Mouse (Mus musculus) right cerebral cortex, postnatal 4 days (tissue): ENCODE results near the gene Prkg1.
"Not testable (repeated sequence)": the region's sequence is repeated elsewhere in the genome, so short reads cannot be mapped to it uniquely, and the experiment has no call there.

ENCODE experiments used
- DNase-seq: peaks from one replicate; pipeline ENCODE4 v3.0.0-alpha.2; 2022

Gene Prkg1

DNA sequence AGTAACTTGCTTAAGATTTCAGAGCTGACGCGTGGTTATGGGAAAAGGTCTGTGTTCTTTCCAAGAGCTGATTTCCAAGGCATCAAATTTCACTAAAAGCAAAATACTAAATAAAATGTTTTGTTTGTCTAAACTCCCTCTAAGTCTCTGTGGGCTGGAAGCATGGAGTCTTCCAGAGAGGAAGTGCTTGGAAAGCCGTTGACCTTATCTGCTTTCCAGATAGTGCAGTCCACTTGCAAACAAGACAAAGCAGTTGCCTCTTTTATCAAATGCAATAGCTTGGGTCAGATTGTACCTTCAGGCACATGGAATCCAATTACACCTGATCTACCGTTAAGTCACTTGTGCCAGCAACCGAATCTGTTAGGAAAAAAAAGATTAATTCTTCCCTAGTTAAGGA is 340.5 kb downstream of the Prkg1 start:
- DNase-seq, result no peak

DNA sequence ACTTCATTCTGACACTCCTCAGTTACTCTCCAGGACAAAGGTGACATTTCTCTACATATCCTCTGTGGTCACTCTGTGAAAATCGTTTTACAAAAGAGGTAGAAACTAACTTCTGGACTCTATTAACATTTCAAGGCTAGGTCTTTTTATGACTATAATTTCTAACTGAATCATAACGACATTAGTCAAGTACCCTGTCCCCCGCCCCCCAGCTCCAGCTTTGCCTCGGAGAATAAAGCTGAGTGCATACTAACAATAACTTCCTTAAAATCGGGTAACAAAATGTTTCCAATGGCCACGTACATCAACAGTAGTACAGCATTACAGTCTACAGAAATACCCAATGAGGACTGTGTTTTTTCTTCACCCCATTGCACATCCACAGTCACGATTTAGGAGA is 351.3 kb downstream of the Prkg1 start:
- DNase-seq, result no peak

DNA sequence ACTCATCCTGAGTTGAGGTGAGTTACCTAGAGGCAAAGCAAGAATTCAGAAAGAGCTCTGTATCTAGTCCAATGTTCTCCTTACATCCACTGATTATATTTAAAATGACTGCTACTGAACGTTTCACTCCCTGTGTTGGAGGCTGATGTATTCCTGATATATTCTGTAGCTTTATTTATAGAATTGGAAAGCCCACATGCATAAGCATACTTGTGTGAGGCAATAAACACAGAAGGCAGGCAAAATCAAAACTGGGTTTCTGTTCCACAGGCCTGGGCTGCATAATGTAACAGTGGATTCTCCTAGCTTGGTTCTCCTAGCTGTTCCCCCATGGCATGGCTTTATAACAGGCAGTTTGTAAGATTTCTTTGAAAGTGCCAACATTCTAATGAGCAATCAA is 368.7 kb downstream of the Prkg1 start:
- DNase-seq, result no peak

DNA sequence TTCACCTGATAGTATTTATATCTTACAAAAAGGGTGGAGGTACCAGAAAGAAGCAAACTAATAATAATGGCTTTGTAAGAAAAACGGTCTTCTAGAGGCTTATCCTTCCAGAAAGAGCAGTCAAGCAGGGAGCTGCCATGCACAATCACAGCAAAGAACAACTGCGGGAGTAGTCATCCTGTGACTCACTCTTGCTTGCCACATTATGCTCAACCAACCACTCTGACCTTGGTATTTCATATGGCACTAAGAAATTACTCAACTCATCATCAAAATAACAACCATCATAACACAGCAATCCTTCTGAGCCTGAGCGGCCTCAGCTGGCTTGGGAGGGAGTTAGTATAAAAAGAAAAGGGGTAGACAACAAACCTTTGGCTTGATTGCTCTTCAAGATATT is 379.5 kb downstream of the Prkg1 start:
- DNase-seq, result no peak

DNA sequence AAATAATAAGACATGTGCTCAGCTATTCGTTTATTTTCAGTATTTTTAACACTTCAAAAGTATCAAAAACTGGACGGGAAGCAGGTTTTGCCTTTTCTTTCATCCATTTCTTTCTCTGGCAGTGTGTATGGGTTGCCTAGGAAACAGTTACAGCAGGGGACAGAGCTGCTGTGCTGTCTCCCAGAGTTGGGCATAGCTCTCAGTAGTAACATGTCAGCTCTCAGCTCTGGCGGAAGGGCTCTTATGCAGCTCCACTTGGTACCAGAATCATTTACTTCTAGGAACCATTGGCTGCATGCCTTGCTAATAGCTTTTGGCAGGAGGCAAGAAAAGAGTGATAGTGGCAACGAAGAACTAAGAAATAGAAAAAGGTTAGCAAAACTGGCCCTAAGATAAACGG is 381.0 kb downstream of the Prkg1 start:
- peak; percentile 25 for DNase-seq

DNA sequence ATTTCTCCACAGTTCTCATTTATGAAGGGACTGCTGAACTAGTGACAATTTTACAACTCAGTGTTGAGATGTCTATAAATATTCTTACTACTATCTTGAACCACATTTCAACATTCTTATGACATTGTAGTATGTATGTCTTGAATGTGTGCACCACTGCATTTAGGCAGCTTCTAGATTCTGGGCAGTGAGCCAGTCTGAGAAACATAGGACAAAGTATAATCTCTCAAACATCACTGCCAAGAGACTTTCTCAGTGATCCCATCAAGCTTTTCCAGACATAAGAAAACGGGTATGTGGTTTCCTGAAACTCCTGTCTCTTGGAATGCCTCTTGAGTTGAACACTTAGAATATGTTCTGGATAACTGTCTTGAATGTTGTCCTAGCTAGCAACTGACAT is 394.7 kb downstream of the Prkg1 start:
- DNase-seq, result no peak

DNA sequence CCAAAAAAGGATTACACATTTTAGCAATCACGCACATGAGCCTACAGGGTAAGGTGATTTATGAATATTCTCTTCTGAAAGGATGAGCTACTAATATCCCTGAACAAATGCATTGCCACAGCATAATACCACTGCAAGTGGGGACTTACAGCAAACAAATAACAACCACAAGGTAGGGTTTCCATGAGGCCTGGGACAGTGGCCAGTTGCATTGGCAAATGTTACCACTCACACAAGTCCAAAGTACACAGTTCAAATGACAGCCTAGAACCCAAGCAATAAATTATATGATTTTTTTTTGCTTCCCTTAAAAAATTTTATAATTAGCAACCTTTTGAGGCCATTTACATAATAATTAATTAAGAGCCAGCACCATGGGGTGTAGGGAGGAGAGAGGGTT is 395.7 kb downstream of the Prkg1 start:
- no peak for DNase-seq

DNA sequence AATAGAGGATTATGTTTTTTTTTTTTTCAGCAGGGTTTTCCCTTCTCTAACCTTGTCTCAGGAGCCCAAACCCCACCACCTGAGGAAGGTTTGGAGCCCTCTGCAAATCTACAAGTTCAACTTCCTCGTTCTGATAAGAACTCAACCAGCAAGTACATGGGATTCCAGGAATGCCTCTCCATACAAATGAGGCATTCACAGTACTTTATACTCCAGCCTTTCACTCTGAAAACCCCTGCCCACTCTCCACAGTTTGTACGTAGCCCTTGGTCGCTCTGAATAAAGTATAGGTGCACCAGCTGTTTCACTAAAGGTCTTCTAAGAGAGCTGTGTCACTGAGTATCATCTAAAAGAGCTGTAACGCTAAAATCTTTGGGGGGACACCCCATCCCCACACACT is 402.8 kb downstream of the Prkg1 start:
- no peak for DNase-seq

DNA sequence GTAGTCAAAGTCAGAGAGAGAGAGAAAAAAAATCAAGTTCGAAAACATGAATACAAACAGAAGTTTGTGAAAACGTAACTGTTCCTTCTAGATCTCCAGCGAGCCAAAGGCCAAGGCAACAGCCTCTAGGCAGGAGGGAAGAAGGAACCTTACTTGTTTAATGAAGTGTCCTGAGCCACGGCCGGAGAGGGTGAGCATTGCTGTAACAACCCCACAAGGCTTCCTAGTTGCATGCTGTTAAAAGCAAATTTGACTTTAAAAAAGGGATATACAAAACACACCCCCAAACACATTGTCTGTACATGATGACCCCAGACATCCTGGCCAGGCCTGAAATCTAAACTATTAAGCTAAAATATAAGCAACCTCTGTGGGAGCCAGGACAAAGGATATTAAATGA is 403.3 kb downstream of the Prkg1 start:
- DNase-seq, result no peak

DNA sequence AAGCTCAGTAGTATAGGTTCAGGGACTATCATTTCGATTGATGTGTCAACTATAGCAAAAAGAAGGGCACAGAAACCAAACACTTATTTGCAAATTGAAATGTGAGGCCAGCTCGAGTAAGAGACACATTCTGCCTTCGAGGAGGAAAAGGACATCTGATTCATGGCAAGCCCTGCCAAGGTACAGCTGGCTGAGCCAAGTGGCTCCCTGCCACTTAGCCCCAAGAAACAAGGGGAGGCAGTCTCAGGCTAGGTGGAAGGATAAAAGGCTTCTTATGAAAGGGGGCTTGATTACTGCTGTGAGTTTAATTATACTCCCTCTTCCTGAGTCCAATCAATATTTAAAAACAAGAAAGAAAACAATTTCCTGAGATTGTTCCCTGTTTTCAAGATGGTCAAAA is 403.7 kb downstream of the Prkg1 start:
- DNase-seq, result peak; percentile 44

DNA sequence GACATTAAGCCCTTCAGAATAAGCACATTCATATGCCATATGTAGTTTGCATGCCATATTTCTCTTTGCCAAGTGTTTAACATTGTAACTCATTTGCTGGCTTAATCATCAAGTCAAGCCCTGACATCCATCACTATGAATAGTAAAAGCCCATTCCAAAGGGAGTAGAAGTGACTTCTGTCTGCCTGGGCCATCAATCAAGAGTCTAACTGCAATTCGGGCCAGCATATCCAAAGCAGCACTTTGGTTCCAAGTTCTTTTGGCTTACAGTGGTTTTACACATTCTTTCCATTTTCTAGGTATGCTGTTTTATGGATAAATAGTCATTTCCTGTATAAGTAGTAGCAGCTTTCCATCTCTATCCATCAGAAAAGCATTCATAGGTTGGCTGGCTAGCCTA is 409.9 kb downstream of the Prkg1 start:
- DNase-seq, result no peak

DNA sequence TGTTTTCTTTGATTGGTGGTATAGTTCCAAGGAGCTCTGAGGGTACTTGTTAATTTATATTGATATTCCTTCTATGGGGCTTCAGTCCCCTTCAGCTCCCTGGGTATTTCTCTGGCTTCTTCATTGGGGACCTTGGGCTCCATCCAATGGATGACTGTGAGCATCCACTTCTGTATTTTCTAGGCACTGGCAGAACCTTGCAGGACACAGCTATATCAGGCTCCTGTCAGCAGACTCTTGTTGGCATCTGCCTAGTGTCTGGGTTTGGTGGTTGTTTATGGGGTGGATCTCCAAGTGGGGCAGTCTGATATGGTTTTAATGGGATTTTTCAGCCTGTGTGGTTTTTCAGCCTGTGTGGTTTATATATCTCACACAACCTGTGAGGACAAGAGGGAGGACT is 412.0 kb downstream of the Prkg1 start:
- not testable (repeated sequence) for DNase-seq

DNA sequence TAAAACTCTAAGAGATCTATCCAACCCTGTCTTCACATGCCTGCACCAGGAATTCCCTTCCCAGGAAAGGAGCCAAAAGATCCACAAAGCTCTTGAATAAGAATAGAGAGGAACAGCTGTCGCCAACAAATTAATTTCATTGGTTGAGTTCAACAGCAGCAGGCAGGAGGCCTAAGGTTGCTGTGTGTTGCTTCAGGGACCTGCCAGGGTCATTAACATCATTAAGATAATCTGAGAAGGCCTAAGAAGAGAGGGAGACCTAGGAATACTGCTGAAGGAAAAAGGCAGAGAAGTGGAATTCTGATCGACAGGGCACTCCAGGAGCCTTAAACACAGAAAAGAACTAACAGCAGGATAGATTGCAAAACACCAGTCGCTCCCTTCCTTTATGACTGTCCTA is 413.0 kb downstream of the Prkg1 start:
- no peak for DNase-seq

DNA sequence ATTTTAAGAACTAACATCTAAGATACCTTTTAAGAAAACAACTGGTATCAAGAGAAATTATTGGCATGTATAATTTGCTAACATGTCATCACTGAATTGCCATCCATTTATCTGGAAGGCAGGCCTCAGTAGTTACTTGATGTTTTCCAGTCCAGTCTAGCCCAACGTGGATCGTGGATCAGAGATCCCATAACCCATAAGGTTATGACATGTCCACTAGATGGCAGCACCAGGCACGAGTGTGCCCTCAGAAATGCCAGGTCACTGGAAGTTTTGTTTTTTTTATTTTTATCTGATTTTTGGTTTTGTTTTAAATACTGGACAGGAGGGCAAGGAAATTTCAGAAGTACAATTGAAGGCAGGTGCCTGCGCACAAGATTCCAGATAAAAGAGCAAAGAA is 422.7 kb downstream of the Prkg1 start:
- DNase-seq, result peak; percentile 50

DNA sequence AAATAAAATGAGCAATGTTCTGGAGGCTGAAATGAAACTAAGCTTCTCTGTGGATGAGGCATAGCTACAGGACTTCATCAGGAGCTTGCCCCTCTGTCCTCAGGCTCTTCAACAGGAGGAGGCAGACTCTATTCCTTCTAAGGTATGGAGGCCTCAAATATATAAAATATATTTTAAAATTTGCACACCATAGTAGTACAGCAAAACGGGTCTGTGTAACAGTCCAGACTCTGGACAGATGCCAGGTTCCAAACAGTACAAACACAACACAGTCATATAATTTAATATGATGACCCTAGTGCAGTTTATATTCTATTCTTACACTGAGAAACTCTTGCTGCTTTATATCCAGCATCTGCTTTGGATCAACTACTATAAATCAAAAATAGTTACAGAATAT is 423.9 kb downstream of the Prkg1 start:
- DNase-seq, result no peak

DNA sequence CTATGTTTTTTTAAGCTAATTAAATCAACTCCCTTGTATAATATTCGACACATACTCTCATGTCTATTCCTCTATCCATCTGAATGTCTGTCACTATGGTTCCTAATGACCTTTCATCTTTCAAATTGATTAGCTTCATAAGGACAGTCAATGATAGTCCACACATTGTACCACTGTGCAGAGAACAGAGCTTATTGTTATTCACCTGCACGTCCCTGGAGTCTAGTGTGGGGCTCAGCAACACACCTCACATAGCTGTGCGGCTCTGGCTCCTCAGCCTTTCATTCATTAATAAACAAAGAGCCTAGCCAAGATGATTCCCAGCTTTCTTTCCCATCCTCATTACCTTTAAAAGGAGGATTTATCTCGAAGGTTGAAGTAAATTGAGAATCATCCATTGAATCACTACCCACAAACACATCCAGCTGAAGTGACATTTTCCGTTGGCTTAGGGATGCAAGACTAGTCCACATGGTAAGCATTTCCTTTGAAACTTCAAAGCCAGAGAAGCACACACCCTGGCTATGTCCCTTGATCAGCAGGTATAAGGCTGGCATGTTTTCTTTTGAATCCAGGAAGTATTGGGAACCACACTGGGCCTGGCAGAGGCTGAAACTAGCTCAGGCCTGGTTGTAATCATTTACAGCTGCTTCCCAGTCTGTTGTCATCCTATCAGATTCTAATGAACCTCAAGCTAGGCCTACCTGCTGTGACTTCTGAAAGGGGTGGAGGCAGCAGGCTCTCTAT is 426.3 kb downstream of the Prkg1 start:
- no peak for DNase-seq

DNA sequence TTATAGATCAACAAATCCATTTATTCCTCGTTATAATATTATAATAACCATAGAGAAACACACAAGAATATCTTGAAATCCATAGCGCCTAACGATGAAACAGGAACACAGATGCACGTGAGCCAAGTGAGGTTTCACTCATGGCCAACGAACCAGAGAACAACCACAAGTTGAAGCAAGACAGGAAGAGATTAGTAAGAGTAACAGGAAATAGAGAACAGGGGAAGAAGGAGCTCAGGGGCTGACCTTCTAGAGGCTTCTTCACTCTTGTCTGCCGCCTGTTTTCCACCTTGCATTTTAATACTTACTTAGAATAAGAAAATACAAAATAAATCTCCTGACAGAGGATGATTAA is 427.0 kb downstream of the Prkg1 start:
- no peak for DNase-seq

DNA sequence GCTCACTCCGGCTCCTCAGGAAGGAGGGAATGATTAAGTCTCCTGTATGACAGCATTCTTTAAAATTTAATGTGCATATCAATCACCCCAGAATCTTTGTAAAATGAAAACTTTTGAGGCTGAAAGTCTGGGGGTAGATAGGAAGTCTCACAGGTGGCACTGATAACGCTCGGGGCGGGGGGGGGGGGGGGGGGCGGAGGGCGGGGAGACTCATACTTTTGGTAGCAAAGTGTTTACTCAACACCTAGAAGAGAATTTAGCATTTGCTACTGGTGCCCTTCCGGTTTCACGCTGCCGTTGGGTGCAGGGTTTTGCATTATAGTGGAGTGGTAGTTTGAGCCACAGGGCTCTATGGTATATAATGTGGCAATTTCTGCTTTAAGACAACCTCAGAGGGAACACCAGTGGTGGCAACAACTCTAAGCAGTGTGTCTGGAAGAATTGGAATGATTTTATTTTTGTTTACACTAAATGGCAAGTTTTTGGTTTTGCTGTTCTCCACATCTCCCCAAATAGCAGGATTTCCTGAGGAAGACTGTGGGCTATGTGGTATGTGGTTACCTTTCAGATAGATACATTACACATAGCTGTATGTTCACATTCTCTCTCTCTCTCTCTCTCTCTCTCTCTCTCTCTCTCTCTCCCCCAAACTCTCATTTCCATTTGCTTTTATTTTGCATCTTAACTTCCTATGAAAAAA is 427.5 kb downstream of the Prkg1 start:
- no peak for DNase-seq

DNA sequence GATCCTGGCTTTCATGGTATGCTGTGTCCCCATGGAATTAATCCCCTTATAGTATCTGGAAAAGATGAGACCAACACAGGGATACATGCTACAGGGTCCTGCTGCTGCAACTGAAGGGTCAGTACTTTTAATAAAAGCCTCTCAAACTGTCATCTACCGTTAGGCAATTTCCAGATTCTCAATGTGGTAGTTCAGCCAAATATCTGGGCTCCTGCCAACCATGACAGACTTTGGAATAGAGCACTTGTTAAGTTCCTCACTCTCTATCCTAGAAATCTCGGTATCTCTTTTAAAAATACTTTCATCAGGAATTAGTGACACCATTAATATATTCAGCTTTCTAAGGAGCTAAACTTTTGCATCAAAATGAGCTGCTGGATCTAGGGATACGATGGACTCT is 428.5 kb downstream of the Prkg1 start:
- DNase-seq, result no peak

DNA sequence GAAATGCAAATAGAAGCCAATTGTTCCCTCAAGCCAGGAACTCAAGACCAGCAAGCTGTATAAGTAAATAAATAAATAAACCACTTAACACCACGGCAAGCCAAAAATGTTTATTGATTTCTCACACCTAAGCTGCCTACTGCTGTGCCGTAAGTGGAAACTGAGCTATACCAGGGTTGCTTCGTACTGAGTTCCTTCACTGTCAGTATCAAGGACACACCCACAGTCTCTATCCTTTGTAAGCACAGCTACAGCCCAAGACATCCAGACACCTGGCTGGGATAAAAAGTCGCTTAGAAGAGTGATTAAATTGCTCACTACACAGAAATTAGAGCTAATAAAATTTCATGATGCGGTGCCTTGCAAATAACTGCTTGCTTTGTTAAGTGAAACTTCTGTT is 434.9 kb downstream of the Prkg1 start:
- DNase-seq, result no peak

DNA sequence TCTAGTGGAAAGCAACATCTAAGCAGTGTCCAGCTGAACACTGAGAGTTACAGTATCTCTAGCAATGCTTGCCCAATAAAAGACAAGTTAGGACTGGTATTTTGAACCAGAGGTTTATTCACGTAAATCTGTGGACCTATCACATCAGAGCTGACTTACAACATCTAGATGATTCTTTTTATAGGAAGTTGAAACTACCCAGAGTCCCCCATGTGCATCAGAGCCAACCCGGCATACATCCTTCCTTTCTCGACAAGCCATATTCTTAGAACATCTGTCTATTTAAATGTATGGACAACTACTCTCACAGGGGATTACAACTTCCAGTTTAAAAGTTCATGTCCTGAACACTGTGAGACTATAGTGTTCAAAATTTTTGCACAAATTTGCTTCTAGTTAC is 460.1 kb downstream of the Prkg1 start:
- DNase-seq, result no peak

DNA sequence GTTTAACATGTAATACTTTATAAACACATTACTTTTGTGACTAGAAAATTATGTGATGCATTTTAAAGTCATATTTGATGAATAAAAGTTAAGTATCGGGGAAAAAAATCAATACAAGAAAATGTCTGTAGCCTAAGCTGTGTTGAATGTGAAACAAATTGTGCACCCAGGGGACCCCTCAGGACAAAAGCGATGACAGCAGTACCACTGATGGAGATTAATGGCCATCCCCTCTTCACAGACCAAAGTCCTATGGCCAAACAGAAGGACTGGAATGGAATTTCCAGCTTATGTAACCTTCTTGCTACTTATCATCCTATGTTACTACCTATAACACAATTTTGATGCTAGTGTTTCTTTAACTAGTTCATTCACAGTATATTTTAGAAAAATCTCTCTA is 473.6 kb downstream of the Prkg1 start:
- DNase-seq, result no peak

DNA sequence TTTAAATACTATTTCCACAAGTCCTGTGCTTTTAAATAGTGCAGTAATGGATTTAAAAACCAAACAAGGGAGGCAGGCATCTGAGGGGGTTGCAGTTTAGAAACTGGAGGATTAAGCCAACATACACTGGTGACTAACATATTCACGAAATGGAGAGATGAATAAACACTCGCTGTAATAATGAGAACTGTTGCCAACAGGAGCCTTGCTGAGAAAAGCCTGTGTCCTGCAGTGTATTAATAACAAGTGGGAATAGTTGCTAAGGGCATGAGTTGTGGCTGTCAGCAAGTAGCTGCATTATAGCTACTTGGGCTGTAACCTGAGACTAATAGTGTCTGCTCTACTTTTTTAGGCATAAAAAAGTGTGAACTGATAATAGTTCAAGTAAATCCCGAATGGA is 480.3 kb downstream of the Prkg1 start:
- no peak for DNase-seq

DNA sequence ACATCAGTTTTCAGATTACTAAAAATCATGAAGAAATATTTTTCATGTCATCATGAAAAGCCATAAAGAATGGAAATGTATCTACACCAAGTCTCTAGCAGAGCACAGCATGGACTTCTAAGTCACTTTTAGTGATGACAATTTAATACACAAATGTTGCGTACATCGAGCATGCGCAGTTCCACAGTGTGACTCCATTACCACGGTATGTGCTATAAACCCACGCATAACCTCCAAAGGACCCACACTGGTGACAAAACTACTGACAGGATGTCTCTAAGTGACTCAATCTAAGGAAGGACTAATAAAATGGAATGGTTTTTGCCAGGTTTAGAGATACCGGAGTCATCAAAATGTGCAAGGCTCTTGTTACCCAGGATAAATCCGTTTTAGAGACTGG is 480.7 kb downstream of the Prkg1 start:
- no peak for DNase-seq

DNA sequence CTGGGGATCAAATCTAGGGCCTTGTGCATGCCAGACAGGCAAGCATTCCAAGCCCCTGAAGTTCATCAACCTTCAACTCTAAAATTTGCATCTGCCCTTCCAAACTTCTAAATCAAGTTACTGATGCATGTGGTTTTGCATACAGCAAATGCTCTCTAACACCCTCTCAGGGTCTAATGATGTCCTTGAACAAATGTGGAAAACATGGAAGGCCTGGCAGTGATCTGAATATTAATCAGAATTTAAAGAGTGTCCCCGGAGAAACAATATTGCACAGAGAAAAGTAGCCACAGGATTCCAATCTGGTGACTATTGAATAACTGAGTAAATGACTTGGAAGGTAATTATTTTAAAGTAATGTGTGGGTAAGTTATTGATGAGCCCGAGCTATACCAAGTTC is 481.2 kb downstream of the Prkg1 start:
- no peak for DNase-seq
